Mouse (Mus musculus): ENCODE measurements at regions not wholly inside any gene's neighbourhood (a gene's known extent, or its start where the extent isn't known, plus 50 kb on each side); places are given as distances from the start of the nearest gene placed in this dataset.

DNA sequence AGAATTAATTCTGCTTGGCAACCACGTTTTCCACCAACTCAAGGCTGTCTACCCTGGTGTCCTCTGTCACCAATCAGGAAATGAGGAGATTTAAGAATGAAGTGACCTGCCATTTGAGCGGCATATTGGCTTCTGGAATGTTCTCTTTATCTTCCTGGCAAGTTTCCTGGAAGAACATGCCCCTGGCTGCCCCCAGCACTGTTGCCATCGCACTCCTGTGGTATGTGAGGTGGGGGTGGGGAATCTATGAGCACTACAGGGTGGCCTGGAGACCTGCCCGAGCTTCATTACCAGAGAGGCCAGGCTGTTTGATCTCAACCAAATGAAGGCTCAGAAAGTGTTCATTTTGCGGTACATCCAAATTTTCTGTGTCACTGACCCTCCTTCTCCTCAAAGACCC, 243.8 kb upstream of the Il12b start:
- DNase-seq (ENCODE audit: low spot score in 2 of 2): peak; percentile 35 to 36

DNA sequence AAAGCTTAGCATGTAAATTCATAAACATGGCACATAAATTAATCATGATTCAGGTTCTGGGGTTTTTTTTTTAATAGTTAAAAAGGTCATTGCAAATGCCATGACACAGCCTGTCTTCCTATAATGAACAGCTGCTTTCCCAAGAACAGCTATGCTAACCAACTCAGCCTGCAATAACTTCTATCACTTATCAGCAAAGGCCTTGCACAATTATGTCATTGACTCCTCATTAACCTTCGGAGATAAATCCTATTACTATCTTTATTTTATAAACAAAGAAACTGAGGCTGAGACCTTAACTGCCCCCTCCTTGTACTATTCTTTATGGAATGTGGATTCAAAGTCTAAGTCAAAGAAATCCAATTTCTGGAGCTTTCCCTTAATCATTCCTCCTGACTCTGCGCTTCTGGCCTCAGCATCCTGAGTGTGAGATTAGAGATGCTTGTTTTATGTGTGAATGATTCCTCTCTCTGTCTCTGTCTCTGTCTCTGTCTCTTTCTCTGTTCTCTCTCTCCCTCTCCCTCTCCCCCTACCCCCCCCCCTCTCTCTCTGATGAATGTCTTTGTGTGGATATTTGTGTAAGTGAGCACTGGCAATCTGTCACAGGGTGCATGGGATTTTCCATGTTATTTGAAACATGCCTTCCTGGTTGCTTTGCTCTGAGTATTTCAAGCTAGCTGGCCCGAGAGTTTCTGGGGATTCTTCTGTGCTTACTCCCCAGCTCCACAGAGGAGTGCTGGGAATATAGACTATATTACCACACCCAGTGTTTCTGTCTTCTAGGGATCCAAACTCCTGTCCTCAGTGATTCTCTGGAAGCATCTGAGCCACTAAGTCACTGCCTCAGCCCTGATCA, 243.1 kb upstream of the Il12b start:
- DNase-seq (ENCODE audit: low spot score in 2 of 2): no peak

DNA sequence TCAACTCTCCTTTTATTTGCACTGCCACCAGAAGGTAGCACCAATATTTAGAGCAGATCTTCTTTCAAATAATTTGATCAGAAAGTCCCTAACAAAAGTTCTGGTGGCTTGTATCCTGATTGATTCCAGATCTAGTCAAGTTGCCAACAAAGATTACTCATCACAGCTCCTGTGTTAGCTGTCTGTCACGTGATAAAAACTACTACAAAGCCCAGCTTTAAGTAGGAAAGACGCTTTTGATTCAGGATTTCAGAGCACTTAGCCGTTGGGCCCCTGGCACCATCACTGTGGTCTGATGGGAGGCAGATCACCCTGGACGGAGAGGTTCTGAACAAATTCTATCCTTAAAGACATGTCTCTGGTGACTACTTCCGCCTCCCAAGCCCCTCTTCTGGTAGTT, 241.6 kb upstream of the Il12b start:
- DNase-seq (ENCODE audit: low spot score in 2 of 2): no peak

DNA sequence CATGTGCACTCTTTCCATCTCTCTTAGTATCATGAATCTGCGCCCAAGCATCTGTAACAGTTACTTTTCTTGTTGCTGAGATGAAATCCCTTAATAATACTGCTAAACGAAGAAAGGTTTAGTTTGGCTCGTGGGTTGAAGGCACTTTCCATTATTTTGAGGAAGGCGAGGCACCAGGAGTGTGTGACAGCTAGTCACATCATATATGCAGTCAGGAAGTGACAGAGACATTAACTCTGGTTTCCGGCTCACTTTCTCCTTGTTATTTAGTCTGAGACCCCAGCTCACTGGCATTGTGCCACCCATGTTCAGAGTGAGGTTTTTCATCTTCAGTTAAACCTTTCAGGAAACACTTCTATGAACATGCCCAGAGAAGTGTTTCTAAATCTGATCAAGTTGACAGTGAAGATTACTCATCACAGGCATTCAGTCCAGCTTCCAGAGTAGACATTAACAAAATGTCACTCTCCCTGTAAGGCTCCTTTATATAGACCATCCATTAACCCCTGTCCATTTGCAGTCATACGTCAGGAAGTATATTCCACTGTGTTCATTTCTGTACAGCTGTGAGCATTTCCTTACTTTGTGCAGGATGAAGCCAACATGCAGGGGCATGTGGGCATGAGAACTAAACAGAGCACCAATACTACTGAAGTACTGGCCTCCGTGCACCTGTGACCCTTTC, 238.0 kb upstream of the Il12b start:
- no peak for DNase-seq (ENCODE audit: low spot score in 2 of 2)

DNA sequence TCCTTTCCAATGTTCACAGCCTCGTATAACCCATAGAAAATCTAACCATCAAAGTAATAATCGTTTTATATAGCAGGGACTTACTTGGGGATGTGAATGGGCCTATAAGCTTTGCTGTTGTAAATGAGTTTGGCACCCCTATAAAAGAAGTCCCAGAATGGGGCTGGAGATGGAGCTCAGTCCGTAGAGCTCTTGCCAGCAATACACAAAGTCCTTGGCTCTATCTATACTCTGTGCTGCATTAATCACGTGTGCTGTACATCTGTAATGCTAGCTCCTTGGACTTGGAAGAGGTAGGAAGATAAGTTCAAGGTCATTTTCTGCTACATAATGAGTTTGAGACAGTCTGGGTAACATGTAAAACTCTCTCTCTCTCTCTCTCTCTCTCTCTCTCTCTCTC, 236.8 kb upstream of the Il12b start:
- DNase-seq (ENCODE audit: low spot score in 2 of 2): no peak

DNA sequence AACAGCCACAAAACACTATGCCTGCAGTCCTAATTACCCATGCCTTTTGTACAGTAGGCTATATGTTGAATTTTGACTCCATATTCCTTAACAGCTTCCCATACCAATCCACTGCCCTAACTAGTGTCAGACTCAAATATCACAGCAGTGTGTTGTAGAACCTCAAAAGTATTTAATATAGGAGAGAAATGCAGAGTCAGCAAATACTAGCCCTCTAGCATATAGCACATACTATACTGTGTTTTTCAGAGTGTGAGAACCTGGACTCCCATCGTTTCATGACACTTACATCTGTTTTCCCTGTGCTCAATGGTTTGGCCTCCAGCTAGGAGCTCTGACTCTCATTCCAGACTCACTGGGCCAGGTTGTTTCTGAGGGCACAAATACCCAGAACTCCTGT, 236.1 kb upstream of the Il12b start:
- DNase-seq (ENCODE audit: low spot score in 2 of 2): no peak

DNA sequence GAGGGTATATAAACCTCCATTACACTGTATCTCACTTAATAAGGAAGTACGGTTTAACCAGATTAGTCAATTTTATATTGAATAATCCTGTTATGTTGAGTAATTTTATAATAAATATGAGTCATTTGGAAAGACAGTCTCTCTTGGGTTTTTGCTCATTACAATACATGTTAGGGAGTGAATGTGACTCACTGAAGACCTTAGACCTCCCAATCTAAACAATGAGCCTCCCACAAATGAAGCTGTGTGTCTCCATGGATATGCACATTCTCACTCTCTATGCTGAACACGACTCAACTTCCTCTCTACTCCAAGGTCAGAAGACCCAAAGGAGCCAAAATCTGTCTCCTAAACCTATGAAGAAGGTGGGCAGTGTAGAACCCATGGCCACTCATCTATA, 235.7 kb upstream of the Il12b start:
- DNase-seq (ENCODE audit: low spot score in 2 of 2): no peak

DNA sequence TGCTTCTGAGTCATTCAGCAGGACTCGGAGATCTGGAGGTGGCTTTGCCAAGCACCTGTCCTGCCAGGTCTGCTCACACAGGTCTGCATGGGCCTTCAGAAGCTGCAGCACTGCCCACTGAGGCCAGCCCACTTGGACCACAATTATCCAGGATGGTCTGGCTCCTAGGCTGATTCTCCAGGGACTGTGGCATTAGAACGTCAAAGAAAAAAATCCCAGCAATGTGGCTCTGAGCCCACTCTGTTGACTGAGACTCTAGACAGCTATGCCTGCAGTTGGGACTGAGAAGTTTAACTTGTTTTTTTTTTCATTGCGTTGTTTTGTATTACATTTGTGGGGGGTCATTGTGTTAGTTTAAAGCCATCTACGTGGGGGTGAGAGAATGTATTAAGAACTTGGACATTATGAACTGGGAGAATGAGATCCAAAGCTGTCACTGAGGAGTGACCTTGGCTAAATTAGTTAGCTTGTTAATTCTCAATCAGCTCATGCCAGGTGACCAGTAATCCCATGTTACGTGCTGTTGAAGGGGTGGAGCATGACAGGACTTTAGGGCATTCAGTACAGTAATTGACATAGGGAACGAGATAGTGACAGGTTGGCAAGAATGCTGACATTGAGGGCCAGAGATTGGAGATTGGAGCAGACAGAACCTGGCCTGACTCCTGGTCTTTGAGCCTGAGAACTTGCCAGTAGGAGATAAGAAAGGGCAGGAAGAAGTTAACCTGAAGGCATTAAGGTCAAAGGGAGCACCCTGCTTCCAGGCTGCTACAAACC, 232.0 kb upstream of the Il12b start:
- peak; percentile 22 to 36 for DNase-seq (ENCODE audit: low spot score in 2 of 2)

DNA sequence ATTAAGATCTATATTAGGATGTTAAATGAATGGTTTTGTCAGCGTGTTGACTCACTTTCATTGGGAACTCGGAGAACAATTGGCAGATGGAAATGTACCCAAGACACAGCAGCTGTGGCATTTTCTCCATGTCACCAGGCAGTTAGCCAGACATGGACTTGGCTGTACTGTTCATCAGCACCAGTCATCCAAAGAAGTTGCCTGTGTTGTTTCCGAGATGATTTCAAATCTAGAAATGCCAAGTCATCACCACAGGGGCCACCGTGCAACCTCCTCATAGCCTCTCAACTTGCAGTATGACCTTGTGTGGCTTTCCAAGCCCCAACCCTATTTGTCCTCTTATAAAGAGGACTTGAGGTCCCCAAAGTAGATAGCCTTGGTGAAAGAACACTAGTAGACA, 227.4 kb upstream of the Il12b start:
- DNase-seq (ENCODE audit: low spot score in 2 of 2): no peak

DNA sequence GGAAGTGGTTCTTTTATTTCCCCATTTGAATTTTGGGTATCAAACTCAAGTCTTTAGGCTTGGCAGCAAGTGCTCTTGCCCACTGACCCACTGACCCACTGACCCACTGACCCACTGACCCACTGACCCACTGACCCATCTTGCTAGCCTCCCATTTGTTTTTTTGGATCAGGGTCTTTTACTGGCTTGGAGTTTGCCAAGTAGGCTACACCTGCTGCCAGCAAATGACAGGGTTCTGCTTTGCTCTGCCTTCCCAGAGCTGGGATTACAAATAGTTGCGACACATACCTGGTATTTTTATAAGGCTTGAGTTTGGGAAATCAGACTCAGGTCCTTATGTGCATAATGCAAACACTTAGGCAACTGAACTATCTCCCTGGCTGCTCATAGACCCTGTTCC, 226.7 kb upstream of the Il12b start:
- DNase-seq (ENCODE audit: low spot score in 2 of 2): no peak

DNA sequence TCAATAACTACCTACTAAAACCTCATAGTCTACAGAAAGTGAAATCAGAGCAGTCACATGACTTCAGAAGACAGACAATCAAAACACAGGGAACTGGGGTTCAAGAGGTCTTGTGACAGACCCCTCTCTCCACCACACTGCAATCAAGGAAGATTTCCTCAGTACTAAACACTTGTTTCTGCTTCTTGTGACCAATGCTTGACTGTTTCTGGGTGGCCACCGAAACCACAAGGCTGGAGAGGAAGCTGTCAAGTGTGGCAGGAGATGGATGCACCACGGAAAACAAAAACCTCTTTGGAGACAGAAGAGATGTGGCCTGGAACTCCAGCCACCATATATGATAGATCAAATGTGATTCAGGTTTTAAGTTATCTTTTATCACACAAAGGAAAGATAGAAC, 225.3 kb upstream of the Il12b start:
- DNase-seq (ENCODE audit: low spot score in 2 of 2): no peak

DNA sequence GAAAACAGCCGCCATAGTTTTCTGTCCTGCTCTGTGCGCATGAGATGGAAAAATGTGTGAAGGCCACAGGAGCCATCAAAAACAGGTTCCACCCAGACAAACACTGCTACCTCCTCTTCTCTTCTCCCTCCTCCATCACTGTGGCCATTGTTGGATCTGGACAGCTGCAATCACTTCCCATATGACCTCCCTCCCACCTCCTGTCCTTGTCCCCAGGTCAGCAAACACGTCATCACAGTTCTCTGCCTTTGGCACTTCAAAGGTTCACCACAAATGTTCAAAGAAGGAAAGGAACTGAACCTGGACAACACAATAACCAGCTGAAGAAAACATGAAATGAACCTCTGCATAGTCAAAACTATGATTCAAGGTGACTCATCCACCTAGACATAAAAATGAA, 220.2 kb upstream of the Il12b start:
- no peak for DNase-seq (ENCODE audit: low spot score in 2 of 2)

DNA sequence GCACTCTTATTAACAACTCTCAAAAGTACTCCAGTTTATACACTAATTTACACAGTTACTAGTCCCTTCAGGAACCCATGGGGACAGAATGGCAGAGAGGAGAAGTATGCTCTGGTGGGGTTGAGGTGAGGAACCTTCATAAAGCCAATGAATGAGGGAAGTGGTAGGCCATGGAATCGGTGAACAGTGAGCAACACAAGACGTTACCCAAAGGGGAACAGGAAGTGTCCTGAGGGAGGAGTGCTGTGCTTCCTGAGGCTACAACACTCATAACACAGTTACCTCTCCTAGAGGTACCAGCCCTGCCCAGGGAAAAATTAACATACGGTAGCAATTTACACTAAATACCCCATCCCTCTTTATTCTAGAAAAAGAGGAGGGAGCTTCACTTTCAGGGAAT, 216.0 kb upstream of the Il12b start:
- DNase-seq (ENCODE audit: low spot score in 2 of 2): no peak

DNA sequence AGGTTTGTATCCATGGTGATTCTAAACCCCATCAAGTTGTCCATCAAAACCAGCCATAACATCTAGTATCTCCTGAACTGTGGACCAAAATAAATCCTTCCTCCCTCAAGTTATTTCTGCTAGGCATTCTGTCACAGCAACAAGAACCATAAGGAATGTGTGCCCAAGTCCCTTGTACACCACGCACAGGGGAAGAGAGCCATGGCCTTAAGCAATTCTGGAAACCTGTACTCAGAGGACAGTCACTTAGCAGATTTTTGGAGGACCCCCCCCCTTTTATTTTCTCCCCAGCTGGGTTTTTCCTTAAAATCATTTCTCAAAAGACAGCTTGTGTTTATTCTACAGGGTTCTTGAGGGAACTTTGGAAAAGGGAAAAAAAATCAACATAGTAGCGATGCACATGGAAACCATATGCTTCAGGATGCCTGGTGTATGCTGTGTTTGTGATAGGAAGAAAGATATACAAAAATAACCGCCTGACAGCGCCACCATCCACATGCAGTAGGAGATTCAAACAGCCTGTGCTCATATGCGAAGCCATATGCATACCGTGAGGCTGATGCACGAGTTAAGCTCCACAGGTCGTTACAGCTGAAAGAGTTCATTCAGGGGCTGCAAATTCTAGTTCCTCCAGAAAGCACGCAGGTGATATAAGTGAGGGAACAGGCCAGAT, 214.5 kb upstream of the Il12b start:
- DNase-seq (ENCODE audit: low spot score in 2 of 2): no peak

DNA sequence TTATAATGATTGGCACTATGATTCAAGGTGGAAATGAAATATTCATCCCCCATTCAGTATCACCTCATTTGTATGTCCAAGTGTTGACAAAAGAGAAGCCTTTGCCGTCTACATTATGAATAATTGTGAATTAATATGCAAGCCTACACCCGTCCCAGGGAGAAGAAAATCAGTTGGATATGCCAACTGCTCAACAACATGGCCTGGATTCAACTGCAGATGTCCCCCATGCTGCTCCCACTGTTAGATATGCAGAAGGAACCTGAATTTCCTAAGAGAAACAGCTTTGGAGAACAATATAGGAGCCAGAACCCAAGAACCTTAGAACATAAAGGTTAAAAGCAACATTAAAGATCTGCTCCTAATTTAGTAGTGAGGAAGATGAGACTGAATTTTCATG, 211.7 kb upstream of the Il12b start:
- no peak for DNase-seq (ENCODE audit: low spot score in 2 of 2)

DNA sequence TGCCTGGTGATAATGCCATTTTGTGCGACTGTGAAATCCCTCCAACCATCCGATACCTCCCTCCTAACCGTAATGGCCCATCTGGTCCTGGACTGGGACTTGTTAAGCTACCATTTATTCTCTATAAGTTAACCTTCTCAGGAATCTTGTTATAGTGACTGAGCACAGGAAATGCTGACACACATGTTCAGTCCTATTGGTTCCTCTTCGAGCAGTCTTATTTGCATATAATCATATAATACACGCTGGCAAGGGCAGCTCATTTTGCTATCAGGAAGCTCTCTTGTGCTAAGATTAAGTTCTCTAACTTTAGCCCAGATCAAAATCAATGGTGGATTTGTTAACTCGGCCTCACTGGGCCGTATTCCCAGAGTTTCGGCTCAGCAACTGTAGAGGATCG, 206.1 kb upstream of the Il12b start:
- no peak for DNase-seq (ENCODE audit: low spot score in 2 of 2)

DNA sequence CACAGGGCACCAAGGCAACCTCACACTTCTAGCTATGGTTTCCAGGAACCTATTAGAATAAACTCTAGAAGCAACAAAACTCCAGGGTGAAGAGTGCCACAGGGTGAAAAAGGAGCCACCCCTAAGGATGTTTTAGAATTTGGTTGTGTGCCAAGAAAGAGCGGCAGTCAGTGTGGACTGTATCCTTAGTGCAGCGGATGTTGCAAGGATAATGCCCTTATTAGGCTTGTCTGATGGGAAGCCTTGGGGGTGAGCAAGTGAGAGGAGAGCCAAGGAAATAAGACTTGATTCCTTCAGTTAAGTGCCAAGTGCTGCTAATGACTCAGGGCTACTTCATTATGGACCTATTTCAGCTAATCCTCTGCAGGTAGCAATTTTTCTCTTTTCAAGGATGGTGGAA, 197.1 kb upstream of the Il12b start:
- DNase-seq (ENCODE audit: low spot score in 2 of 2): no peak

DNA sequence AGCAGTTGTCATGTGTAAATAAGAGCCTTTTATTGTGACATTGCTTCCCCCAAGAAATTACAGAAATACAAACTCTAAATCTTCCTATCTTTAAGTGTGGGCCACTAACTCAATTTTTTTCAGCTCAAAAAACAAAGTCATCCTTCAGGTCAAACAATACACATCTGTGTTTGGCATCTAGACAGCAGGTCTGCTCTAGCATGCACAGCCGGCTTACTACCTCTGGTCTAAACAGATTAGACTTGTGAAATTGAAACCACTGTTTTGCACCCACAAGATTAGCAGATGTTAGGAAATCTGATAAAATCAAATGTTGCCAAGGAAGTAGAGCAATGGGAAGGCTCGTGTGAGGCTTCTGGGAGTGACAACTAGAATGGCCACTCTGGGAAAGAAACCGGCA, 195.5 kb upstream of the Il12b start:
- no peak for DNase-seq (ENCODE audit: low spot score in 2 of 2)

DNA sequence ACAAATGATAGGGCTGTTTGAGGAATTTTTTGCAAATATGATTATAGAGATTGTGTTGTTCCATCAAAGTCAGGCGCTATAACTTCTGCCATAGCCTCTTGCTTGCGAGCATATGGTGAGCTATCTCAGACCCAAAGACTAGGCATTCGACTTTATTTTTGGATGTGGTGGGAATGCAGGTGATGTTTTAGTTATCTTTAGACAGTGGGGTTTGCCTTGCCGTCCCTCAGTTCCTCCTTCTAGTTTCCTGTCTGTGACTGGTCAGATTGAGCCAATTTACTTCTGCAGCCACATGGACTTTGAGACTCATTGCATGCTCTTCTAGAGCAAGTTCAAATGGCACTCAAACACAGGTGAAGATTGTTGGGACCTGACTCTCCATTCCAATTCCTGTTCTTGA, 193.0 kb upstream of the Il12b start:
- DNase-seq (ENCODE audit: low spot score in 2 of 2): no peak

DNA sequence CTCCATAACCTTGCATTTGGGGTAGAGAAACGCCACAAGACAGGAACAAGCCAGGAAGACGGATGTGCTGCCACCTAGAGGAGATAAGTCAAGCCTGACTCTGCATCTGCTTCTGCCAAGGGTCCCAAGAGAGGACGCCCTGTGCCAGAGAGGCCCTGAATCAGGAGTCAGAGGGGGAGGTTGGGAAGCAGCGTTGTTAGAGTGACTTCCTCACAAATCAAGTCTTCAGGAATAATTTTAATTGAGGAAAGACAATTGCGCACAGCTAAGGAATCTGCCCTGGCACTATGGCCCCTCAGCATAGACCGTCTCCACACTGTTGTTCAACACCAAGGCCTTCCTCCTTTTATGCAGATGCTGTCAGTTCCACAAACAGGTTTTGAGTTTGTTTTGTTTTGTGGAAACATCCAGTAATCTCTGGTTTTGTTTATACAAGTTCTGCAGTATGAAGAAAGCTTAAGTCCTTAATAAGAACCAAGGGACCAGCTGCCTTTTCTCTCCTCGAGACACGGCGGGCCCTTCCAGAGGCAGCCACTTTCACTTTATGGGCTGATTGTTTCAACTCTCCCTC, 187.9 kb upstream of the Il12b start:
- DNase-seq (ENCODE audit: low spot score in 2 of 2): peak; percentile 15 to 27

DNA sequence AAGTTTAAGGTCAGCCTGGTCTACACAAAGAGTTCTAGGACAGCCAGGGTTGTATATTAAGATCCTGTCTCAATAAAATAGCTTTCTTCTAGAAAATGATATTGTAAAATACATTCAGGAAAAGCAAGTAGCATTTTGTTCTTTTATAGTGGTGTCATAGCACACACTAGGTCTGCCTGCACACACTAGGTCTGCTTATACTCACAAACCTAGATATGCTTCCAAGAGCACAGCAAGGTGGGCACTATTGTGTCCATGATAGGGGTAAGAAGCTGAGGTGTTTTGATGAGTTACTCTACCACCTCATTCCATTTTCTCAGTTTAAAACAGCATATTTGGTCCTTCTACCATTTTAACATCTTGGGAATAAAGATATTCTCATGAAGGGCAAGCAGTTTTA, 185.8 kb upstream of the Il12b start:
- DNase-seq (ENCODE audit: low spot score in 2 of 2): no peak

DNA sequence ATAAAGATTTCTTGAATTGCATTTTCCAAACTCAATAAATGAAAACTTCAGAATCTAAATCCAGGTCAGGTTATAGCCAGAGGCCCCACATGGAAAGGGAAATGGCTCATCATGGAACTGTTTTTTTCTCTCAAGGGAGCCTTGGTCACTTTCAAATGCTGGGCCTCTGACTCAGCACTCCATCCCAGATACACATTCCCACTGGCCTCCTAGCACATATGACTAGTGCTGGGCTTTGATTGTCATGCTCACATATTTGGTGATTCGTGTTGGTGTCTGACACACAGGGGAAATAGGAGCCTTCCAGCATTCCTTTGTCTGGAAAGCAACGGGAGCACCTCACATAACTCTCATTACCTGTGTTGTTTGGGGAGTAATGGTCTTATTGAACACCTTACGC, 183.5 kb upstream of the Il12b start:
- DNase-seq (ENCODE audit: low spot score in 2 of 2): no peak
